Mouse (Mus musculus) adrenal gland (tissue): Measurements from ENCODE around the gene Nt5dc2.

ENCODE experiments used
- intact Hi-C: fragments of 180-260 bp; cut with DNase I; formaldehyde crosslinking; loops from one replicate; pipeline ENCODE4 v1.15.1; 2025
- long read RNA-seq, 2 experiments: library from polyadenylated mRNA; unstranded; transcript quantifications; one replicate each; pipeline ENCODE4 v2.0.0; 2020; ENCODE audit warnings: borderline replicate concordance in 1 of 2; ENCODE audit not compliant: insufficient replicate concordance in 1 of 2

Nt5dc2 gene
- long read RNA-seq, experiment 1, transcript Nt5dc2-204 (14 exons, 1,848 nt): major isoform, 14 of 16 reads
- long read RNA-seq, experiment 1, partial matches to known transcripts: 2 of 16 reads
- long read RNA-seq, experiment 1, other reads (novel, unspliced or antisense): 0 of 16 reads
- long read RNA-seq, experiment 2, transcript Nt5dc2-204 (14 exons, 1,848 nt): major isoform, 11 of 16 reads
- long read RNA-seq, experiment 2, partial matches to known transcripts: 4 of 16 reads
- long read RNA-seq, experiment 2, other reads (novel, unspliced or antisense): 1 of 16 reads

GRCm38 (mm10) chr14:31130236-31131220, at the start of gene Nt5dc2:
Gene Nt5dc2 (plus strand): TSS chr14:31131053.
- intact Hi-C loops: loop anchor here (5.0 kb wide), 1 partner anchor 52 kb away; no protein-coding TSS in a partner anchor

DNA sequence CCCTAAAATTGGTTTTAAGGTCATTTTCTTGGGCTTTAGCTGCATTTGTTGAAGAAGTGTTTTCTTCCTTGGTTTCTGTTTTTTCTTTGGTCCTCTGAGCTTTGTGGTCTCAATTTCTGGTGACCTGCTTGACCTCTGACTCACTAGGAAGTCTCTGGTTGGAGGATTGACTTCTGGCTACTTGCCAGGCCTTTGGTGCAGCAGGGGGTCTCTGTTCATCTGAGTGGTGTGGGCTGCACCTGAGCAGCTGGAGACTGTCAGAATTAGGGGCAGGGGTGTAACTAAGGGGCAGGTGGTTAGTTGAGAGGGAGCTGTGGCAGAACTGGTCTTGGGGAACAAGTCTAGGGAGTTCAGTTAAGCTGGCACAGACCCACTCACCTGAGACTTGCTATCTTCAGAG, 49.7 kb upstream of the Nt5dc2 start:
- intact Hi-C loops: no loop called here

GRCm38 (mm10) chr14:31087433-31087832, 43.4 kb upstream of the Nt5dc2 start:
- intact Hi-C loops: no loop called here

GRCm38 (mm10) chr14:31088515-31088914, 42.3 kb upstream of the Nt5dc2 start:
- intact Hi-C loops: no loop called here

DNA sequence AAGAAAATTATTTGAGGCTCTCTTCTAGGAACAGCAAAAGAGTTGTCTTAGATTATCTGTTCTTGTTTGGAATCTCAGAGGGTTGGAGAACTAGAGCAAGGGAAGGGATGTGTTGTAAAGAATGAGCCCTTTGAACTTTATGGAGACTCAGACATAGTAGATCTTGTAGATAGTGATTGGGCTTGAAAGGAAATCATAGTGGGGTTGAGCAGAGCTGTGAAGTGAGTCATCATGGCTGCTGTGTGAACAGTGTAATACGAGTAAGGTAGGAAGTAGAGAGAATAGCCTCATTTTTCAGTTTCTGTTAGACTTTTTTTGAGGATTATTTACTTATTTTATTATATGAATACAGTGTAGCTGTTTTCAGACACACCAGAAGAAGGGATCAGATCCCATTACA, 40.9 kb upstream of the Nt5dc2 start:
- intact Hi-C loops: no loop called here

GRCm38 (mm10) chr14:31105156-31105555, 25.7 kb upstream of the Nt5dc2 start:
- intact Hi-C loops: no loop called here

- intact Hi-C loops: no loop called here
Measured at GRCm38 (mm10) chr14:31110613-31111012, 20.2 kb upstream of the Nt5dc2 start.

- intact Hi-C loops: no loop called here
Measured at GRCm38 (mm10) chr14:31112187-31112586, 18.7 kb upstream of the Nt5dc2 start.

DNA sequence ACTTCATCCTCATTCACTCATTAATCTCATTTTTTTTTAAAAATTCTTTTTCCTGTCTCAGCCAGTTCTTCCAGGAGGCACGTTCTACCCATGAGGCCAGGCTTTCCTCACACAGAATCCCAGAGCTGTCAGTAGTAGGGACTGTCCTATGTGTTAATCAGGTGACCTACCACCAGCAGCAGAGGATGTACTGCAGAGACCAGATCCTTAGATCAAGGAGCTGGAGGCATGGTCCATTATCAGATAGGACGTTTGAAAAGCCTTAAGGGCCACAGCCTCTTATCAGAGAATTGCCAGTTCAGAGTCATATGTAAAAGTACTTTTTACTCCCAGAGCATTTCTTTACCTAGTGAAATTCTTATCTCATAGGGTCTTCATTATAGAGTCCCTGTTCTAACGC, 16.8 kb upstream of the Nt5dc2 start:
- intact Hi-C loops: no loop called here

- intact Hi-C loops: no loop called here
Measured at GRCm38 (mm10) chr14:31115522-31115921, 15.3 kb upstream of the Nt5dc2 start.

GRCm38 (mm10) chr14:31125106-31126075, 5.5 kb upstream of the Nt5dc2 start:
- intact Hi-C loops: no loop called here

DNA sequence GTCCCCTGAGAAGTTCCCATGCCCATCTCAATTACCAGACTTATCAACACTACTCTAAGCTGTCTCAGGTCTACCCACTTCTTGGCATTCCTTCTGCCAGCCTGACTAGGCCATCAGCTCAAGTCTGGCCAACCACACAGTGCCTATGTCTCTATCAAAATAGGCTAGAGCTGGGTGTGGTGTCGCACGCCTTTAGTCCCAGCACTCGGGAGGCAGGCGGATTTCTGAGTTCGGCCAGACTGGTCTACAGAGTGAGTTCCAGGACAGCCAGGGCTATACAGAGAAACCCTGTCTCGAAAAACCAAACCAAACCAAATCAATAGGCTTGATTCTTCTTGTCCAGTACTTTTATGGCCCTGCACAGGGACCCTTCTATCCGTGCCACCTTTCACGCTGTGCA, 4.0 kb upstream of the Nt5dc2 start:
- intact Hi-C loops: no loop called here

- intact Hi-C loops: no loop called here
Measured at GRCm38 (mm10) chr14:31128101-31128825, 2.6 kb upstream of the Nt5dc2 start.

GRCm38 (mm10) chr14:31128826-31129219, 2.0 kb upstream of the Nt5dc2 start, which contains the start of gene Smim4:
Gene Smim4 (minus strand): TSS chr14:31128956.
- intact Hi-C loops: no loop called here

DNA sequence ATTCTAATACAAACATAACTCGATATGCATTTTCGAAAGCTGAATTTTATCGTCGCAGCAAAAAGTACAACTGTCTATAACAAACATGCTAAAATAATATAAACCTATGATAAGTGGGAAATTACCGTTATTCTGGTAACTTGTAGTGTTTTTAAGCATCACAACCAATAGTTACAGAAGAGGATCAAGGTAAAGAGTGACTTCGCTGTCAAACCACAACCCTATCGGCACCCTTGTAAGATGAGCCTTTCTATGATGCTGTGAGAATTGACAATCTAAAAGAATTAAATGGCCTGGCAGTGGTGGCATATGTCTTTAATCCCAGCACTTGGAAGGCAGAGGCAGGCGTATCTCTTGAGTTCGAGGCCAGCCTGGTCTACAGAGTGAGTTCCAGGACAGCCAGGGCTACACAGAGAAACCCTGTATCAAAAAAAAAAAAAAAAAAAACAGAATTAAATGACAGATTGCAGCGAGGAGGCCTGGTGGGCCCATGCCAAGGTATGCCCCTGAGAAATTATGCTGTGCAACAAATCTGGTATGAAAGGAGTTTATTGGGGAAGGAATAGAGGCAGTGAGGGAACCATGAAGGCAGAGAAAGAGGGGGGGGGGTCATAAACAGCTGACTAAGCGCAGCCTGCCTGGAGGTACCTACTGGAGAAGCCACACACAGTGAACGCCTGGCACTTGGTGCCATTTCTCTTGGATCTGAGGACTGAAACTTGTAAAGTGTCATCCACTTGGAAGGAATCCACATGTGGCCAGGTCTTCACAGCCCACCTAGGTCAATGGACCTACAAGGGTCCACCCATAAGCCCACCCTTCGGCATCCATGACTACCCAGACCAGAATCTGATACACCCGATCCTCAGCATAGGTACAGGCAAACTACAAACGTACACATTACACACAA, 1.3 kb upstream of the Nt5dc2 start:
- intact Hi-C loops: loop anchor here (5.0 kb wide), 1 partner anchor 53 kb away; no protein-coding TSS in a partner anchor

DNA sequence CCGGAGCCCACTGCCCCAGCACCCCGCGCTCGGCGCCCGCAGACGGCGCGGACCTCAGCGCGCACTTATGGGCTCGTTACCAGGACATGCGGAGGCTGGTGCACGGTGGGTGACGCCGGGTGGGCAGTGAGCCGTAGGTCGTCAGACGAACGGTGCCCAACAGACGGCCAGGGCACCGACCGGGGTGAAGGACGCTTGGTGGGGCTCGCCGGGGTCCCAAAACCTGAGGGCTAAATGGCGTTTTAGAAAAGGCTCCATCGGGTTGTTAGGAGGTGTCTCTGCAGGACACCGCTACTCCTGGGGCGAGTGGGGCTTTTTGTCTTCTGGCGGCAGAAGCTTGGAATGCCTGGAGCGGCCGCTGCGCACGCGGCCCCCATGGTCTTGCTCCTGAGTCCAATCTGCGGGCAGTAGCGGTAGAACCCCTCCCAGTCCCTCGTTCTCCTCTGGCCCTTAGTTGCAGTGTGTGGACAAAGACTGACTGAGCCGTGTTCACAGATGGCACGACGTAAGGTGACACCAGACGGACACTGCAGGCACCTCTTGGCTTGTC, 494 bp downstream of the Nt5dc2 start:
- intact Hi-C loops: loop anchor here (5.0 kb wide), 1 partner anchor 51 kb away; no protein-coding TSS in a partner anchor

DNA sequence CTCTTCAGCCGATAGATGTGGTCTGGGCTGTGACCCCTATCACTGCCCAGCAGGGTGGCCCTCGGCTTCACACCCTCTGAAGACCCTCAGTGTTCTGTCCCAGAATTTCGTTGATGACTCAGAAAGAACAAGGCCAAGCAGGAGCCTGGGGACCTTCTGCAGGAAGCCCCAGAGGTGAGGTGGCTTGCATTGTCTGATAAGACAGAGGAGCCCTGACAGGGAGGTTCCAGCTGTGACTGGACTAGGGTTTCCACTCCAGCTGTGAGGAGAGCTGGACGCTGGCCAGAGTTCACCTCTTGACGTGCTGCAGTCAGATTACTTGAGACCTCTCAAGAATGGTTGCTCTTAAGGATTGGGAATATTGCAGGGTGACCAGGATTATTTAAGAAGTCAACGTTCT, 1.2 kb downstream of the Nt5dc2 start:
- intact Hi-C loops: loop anchor here (5.0 kb wide), 1 partner anchor 50 kb away; no protein-coding TSS in a partner anchor

- intact Hi-C loops: loop anchor here (5.0 kb wide), 1 partner anchor 50 kb away; no protein-coding TSS in a partner anchor
Measured at GRCm38 (mm10) chr14:31132491-31132975, 1.7 kb downstream of the Nt5dc2 start.
